Mouse (Mus musculus): Measurements from ENCODE around the gene Bloc1s3. TPM values are rescaled to one million over a fixed set of nuclear protein-coding genes. Genes with fewer than 3 reads are reported as not detected.

Bloc1s3 gene
- 3.5 and 3.9 TPM in 2 replicates for polyA plus RNA-seq (2016; fragmentation: Nextera tagmentation; extraction: Ambion mirVana)

- WGBS: under 1% methylated on average over 56 of the region's 56 CpGs
- H3K9me3 ChIP-seq: no peaks in the 10 kb centered on the region
- peak within 1 kb of the TSS; percentile 67 for H3K9ac ChIP-seq
- peaks cover 27% of the 10 kb centered on the region for H3K4me1 ChIP-seq
- peaks cover 7% of the 10 kb centered on the region; the same call in 1 of the 2 replicates for H3K27me3 ChIP-seq
- peak; percentile 96 for ATAC-seq (ENCODE audit: low FRiP score)
- H3K4me2 ChIP-seq: peak within 1 kb of the TSS; percentile 97
- peak within 1 kb of the TSS; percentile 79 for H3K4me3 ChIP-seq (replicated peaks)
- no peaks in the 10 kb centered on the region for H3K36me3 ChIP-seq (replicated peaks)
- peak within 1 kb of the TSS; percentile 79 for H3K27ac ChIP-seq
Observed at GRCm38 (mm10) chr7:19508150-19508923, at the start of gene Bloc1s3, which contains the start of gene Trappc6a. Bloc1s3 (minus strand) TSS chr7:19508367. Trappc6a (plus strand) TSS chr7:19508395.

DNA sequence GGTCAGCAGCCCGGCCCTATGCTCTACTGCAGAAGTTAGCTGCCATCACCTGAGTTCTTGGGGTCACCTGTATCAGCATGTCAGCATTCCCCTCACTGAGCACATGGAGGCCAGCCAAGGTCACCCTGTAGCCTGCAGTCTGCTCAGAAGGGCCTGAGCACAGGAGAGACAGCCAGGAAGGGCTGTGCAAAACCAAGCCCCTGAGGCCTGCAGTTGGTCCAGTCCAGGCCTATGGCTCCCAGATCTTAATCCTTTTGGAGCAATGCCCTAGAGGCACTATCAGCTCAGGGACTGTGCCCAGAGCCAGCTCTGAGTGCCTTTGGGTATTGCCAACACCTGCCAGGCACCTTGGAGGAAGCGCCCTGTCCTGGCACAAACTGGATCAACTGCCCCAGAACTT lies 48.9 kb upstream of the Bloc1s3 start:
- Histone ChIP-seq H3K4me2 (no peak overlapping the region), H3K4me3 (replicated peaks) (no peak overlapping the region), H3K4me1 (peaks cover 42% of the 10 kb centered on the region), H3K9ac (no peak overlapping the region), H3K9me3 (no peaks in the 10 kb centered on the region), H3K36me3 (replicated peaks) (peaks cover 40% of the 10 kb centered on the region), H3K27me3 (no peaks in the 10 kb centered on the region), H3K27ac (no peak overlapping the region)
- no peak for ATAC-seq (ENCODE audit: low FRiP score)
- 97% methylated on average over 2 of the region's 2 CpGs for WGBS

DNA sequence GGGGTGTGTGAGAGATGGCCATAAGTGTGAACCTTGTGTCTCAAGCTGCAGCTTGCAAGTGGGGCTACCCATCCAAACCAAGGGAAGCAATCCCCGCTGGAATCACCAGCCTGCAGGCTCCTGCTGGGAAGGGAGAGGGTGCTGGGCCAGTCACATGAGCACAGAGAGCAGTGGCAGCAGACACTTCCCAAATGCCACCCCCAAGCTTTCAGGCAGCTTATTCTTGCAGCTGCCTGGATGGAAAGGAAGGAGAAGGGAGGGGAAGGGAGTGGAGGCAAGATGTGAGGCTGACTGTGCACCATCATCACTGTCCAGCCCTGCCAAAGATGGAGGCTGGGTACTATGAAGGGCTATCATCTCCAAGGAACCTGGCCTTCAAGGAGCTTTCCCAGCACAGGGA lies 46.0 kb upstream of the Bloc1s3 start:
- Histone ChIP-seq H3K4me2 (no peak overlapping the region), H3K9me3 (no peaks in the 10 kb centered on the region), H3K4me1 (peaks cover 18% of the 10 kb centered on the region), H3K36me3 (replicated peaks) (peaks cover 40% of the 10 kb centered on the region), H3K9ac (no peak overlapping the region), H3K4me3 (replicated peaks) (no peak overlapping the region), H3K27ac (no peak overlapping the region), H3K27me3 (no peaks in the 10 kb centered on the region)
- 89% methylated on average over 1 of the region's 1 CpGs for WGBS
- no peak for ATAC-seq (ENCODE audit: low FRiP score)

- 85% methylated on average over 2 of the region's 2 CpGs for WGBS
- peaks cover 32% of the 10 kb centered on the region for H3K36me3 ChIP-seq (replicated peaks)
- no peak for ATAC-seq (ENCODE audit: low FRiP score)
Observed at GRCm38 (mm10) chr7:19552443-19552842, 44.3 kb upstream of the Bloc1s3 start.

GRCm38 (mm10) chr7:19551634-19552033 lies 43.5 kb upstream of the Bloc1s3 start:
- Histone ChIP-seq H3K4me1 (peaks cover 12% of the 10 kb centered on the region; the same call in 1 of the 2 replicates), H3K36me3 (replicated peaks) (peaks cover 31% of the 10 kb centered on the region), H3K9ac (no peak overlapping the region), H3K27me3 (no peaks in the 10 kb centered on the region), H3K9me3 (no peaks in the 10 kb centered on the region), H3K4me3 (replicated peaks) (no peak overlapping the region), H3K4me2 (no peak overlapping the region), H3K27ac (no peak overlapping the region)
- ATAC-seq (ENCODE audit: low FRiP score): no peak
- WGBS: 93% methylated on average over 5 of the region's 5 CpGs

More at GRCm38 (mm10) chr7:19552443-19552842, 44.3 kb upstream of the Bloc1s3 start:
- Histone ChIP-seq H3K27me3 (no peaks in the 10 kb centered on the region), H3K9ac (no peak overlapping the region), H3K4me1 (peaks cover 12% of the 10 kb centered on the region; the same call in 1 of the 2 replicates), H3K9me3 (no peaks in the 10 kb centered on the region), H3K4me3 (replicated peaks) (no peak overlapping the region), H3K4me2 (no peak overlapping the region), H3K27ac (no peak overlapping the region)

DNA sequence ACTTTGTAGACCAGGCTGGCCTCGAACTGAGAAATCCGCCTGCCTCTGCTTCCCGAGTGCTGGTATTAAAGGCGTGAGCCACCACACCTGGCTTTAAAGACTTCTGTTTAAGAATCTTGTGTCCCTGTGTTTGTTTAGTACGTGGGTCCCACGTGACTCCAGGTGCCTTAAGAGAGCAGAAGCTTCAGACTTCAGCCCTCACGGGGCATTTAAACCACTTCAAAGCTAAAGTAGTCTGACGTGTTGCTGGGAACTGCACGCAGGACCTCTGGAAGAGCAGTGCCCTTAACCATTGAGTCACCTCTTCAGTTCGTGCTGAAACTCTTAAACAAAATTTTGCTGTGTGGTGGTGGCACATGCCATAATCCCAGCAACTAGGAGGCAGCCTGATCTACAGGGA lies 41.2 kb upstream of the Bloc1s3 start:
- Histone ChIP-seq H3K36me3 (replicated peaks) (peaks cover 20% of the 10 kb centered on the region), H3K4me3 (replicated peaks) (no peak overlapping the region), H3K4me2 (no peak overlapping the region), H3K9me3 (no peaks in the 10 kb centered on the region), H3K4me1 (peaks cover 9% of the 10 kb centered on the region), H3K27ac (no peak overlapping the region), H3K9ac (no peak overlapping the region), H3K27me3 (no peaks in the 10 kb centered on the region)
- ATAC-seq (ENCODE audit: low FRiP score): no peak
- WGBS: 92% methylated on average over 10 of the region's 10 CpGs

GRCm38 (mm10) chr7:19547344-19547969 lies 39.3 kb upstream of the Bloc1s3 start:
- Histone ChIP-seq H3K4me1 (peaks cover 12% of the 10 kb centered on the region), H3K4me2 (no peak overlapping the region), H3K36me3 (replicated peaks) (peaks cover 2% of the 10 kb centered on the region), H3K4me3 (replicated peaks) (no peak overlapping the region), H3K9me3 (no peaks in the 10 kb centered on the region), H3K27me3 (no peaks in the 10 kb centered on the region), H3K27ac (no peak overlapping the region), H3K9ac (no peak overlapping the region)
- WGBS: 70% methylated on average over 2 of the region's 2 CpGs
- no peak for ATAC-seq (ENCODE audit: low FRiP score)

- Histone ChIP-seq H3K4me1 (peaks cover 25% of the 10 kb centered on the region), H3K27ac (no peak overlapping the region), H3K27me3 (no peaks in the 10 kb centered on the region), H3K4me2 (no peak overlapping the region), H3K9me3 (no peaks in the 10 kb centered on the region), H3K36me3 (replicated peaks) (no peaks in the 10 kb centered on the region), H3K4me3 (replicated peaks) (no peak overlapping the region), H3K9ac (no peak overlapping the region)
- no peak for ATAC-seq (ENCODE audit: low FRiP score)
- WGBS: 80% methylated on average over 3 of the region's 3 CpGs
Observed at GRCm38 (mm10) chr7:19546007-19546406, 37.8 kb upstream of the Bloc1s3 start.

DNA sequence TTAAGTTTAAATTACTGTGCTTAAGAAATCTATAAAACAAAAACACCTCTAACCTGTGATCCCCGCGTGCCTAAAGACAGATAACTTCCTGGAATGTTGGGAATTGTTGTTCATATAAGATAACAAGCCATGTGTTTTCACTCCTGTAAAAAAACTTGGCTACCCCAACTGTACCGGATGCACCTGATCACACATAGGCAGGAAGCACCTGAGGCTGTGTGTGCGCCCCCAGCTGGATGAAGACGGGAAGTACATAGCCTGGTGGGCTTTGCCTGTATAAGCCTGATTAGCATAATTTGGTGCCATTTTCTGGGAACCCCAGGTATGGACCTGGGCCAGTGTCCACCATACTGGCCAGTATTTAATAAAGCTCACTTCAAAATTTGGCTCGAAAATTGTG lies 35.4 kb upstream of the Bloc1s3 start:
- Histone ChIP-seq H3K27me3 (no peaks in the 10 kb centered on the region), H3K4me1 (peaks cover 29% of the 10 kb centered on the region), H3K27ac (no peak overlapping the region), H3K4me2 (no peak overlapping the region), H3K9me3 (no peaks in the 10 kb centered on the region), H3K9ac (no peak overlapping the region), H3K4me3 (replicated peaks) (no peak overlapping the region), H3K36me3 (replicated peaks) (no peaks in the 10 kb centered on the region)
- 57% methylated on average over 6 of the region's 6 CpGs for WGBS
- ATAC-seq (ENCODE audit: low FRiP score): no peak

DNA sequence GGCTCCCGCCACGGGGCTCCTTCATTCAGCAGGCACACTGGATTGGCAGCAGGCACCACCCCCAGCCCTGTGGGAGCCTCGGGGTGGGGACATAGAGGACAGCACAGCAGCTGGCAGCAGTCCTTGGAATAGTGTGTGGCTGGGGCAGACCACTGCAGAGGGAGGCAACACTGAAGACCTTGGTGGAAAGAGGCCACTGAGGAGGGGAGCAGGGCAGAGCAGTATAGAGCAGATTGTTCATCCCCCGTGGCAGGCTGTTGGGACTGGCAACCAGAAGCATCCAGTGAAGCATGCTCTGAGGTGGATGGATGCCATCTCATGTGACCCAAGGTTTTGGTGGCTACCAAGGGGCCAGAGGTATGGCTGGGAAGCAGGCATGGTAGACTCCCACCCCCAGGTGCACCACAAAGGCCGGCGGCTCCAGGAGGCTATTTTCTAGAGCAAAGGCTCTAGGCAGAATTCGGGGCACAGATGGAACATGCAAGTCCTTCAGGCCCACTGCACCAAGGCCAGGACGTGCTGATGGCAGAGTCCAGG lies 34.1 kb upstream of the Bloc1s3 start:
- Histone ChIP-seq H3K9me3 (no peaks in the 10 kb centered on the region), H3K4me1 (peaks cover 22% of the 10 kb centered on the region), H3K36me3 (replicated peaks) (no peaks in the 10 kb centered on the region), H3K4me2 (peak overlapping the region; percentile 1; the same call in 1 of the 2 replicates), H3K27me3 (no peaks in the 10 kb centered on the region), H3K27ac (peak overlapping the region; percentile 63), H3K4me3 (replicated peaks) (no peak overlapping the region), H3K9ac (no peak overlapping the region)
- peak; percentile 86 for ATAC-seq (ENCODE audit: low FRiP score)
- WGBS: 52% methylated on average over 8 of the region's 8 CpGs

DNA sequence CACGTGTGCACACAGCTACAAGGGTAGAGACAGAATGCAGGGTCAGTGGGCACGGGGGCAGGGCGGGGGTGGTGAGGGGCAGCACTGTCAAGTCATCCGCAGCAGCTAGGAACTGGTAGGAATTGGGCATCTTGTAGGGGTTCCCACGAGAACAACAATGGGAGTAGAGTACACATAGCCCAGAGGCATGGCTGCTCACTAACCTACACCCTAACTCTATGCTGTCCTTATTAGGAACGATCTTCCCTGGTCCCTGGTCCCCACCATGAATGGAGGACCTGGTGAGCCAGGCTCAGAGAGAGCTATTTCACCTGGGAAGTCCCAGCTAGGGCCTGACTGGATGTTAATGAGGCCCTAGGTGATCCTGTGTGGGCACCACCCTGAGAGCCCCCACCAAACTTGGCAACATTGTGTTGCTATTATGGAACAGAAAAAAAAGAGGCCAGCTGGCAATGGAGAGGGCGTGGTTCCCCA lies 33.6 kb upstream of the Bloc1s3 start:
- Histone ChIP-seq H3K27me3 (no peaks in the 10 kb centered on the region), H3K4me3 (replicated peaks) (no peak overlapping the region), H3K36me3 (replicated peaks) (no peaks in the 10 kb centered on the region), H3K9me3 (no peaks in the 10 kb centered on the region), H3K27ac (peak overlapping the region; percentile 63; the same call in 1 of the 2 replicates), H3K9ac (no peak overlapping the region), H3K4me2 (no peak overlapping the region; the same call in 1 of the 2 replicates), H3K4me1 (peaks cover 22% of the 10 kb centered on the region)
- 72% methylated on average over 7 of the region's 7 CpGs for WGBS
- ATAC-seq (ENCODE audit: low FRiP score): peak; percentile 63; the same call in 1 of the 2 replicates
